Mouse (Mus musculus): ENCODE measurements around the gene Ccdc194. TPM values are rescaled to one million over a fixed set of nuclear protein-coding genes. Genes with fewer than 3 reads are reported as not detected.

The Ccdc194 gene
- polyA plus RNA-seq, 1 experiment from 2014 or later: 0.32 TPM

DNA sequence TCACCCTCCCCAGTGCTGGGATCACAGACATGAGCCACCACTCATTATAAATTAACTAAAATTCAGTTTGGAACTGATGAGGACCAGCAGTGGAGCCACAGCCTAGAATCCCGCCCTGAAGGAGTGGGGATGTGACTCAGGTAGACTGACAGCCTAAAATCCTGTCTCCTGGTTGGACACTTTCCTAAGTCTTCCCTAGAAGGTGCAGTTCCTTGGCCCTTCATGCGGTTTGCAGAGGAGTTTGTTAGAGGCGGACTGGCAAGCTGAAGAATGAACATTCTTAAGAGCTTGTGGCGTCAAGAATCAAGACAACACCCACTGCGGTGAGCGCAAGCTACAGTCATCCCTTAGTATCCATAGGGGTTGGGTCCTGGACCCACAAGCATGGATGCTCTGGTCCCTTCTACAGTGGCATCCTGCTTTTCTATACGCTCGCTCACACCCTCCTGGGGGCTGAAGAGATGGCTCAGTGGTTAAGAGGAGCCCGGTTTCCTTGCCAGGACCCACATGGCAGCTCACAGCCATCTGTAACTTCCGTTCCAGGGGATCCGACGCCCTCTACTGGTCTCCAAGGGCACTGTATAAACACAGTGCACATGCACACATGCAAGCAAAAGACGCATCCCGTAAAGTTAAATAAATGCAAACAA lies 48.2 kb downstream of the Ccdc194 start:
- peak overlapping the region; percentile 83 for H3K4me2 ChIP-seq (ENCODE audit: low read depth, low read length)
- no peak overlapping the region for H3K27ac ChIP-seq (ENCODE audit: low read length)
- no peaks in the 10 kb centered on the region for H3K36me3 ChIP-seq (ENCODE audit: control insufficient read depth, insufficient read depth, low read length)
- H3K4me1 ChIP-seq (ENCODE audit: control insufficient read depth, insufficient read depth, low read length): peaks cover 4% of the 10 kb centered on the region
- H3K27me3 ChIP-seq (ENCODE audit: control insufficient read depth, insufficient read depth, low read length): no peaks in the 10 kb centered on the region
- peak overlapping the region; percentile 62 for H3K4me3 ChIP-seq (replicated peaks; ENCODE audit: low read length)
- peak overlapping the region; percentile 84 for H3K9ac ChIP-seq (ENCODE audit: low read length)
- H3K9me3 ChIP-seq (replicated peaks; ENCODE audit: control insufficient read depth, low read length): no peaks in the 10 kb centered on the region
- ATAC-seq (ENCODE audit: insufficient read depth, low FRiP score): no peak
- 55% methylated on average over 14 of the region's 14 CpGs for WGBS

DNA sequence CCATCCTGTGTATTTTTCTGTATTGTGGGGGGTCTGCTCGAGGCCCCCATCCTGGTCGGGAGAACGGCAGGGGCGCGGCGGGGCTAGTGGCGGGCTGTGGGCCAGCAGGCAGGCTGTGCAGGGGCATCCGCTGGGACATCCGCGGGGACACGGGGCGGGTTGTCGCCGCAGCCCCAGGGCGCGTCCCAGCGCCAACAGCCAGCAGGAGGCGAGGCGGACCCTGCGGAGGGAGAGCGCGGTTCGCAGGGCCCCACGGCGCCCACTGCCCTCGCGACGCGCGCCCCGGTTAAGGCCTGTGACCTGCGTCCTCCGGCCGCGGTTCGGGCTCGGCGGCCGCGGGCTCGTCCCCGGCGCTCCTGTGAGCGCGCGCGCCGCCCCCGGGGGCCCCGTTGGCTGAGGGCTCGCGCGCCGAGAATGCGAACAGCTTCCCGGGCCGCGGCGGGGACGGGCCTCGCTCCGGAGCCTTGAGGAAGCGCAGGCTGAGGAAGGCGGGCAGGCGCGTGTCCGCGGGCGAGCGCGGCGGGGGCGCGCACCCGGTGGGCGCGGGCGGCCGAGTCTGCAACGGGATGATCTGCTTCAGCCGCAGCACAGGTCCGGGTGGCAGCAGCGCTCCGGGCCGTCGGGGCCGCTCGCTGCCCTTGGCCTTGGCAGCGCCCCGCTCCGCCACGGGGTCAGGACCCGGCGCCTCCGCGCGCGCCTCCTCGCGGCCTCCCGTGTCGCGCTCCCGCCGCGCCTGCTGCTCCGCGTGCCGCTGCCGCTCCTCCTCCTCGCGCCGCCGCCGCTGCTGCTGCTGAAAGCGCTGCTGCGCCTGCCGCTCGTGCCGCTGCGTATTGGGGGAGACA lies 49.2 kb downstream of the Ccdc194 start:
- no peaks in the 10 kb centered on the region for H3K9me3 ChIP-seq (replicated peaks; ENCODE audit: control insufficient read depth, low read length)
- under 1% methylated on average over 115 of the region's 121 CpGs for whole genome bisulfite sequencing
- ATAC-seq (ENCODE audit: insufficient read depth, low FRiP score): peak; percentile 82
- no peaks in the 10 kb centered on the region for H3K27me3 ChIP-seq (ENCODE audit: control insufficient read depth, insufficient read depth, low read length)
- H3K36me3 ChIP-seq (ENCODE audit: control insufficient read depth, insufficient read depth, low read length): no peaks in the 10 kb centered on the region
- peak overlapping the region; percentile 84 for H3K9ac ChIP-seq (ENCODE audit: low read length)
- peak overlapping the region; percentile 77 for H3K27ac ChIP-seq (ENCODE audit: low read length)
- peaks cover 4% of the 10 kb centered on the region for H3K4me1 ChIP-seq (ENCODE audit: control insufficient read depth, insufficient read depth, low read length)
- H3K4me3 ChIP-seq (replicated peaks; ENCODE audit: low read length): peak overlapping the region; percentile 62
- H3K4me2 ChIP-seq (ENCODE audit: low read depth, low read length): peak overlapping the region; percentile 83

DNA sequence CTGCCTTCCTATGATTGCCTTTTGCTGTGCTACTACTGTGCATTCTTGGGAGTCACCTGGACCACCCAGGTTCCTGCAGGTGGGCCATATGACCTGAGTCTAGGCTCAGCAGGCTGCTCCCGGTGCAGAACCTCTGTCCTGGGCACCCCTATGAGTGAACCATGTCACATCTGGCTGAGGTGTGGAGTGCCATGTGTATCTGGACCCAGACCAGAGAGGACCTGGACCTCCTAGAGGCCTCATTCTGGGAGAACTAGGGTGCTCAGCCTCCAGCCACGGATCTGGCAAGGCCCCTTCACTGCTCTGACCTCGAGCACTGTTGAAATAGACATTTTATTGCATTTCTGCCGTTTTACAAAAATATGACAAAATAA lies 49.8 kb downstream of the Ccdc194 start:
- Histone ChIP-seq H3K27ac (ENCODE audit: low read length) (peak overlapping the region; percentile 77; the same call in 1 of the 2 replicates), H3K27me3 (ENCODE audit: control insufficient read depth, insufficient read depth, low read length) (no peaks in the 10 kb centered on the region), H3K4me1 (ENCODE audit: control insufficient read depth, insufficient read depth, low read length) (peaks cover 4% of the 10 kb centered on the region), H3K9me3 (replicated peaks; ENCODE audit: control insufficient read depth, low read length) (no peaks in the 10 kb centered on the region), H3K36me3 (ENCODE audit: control insufficient read depth, insufficient read depth, low read length) (no peaks in the 10 kb centered on the region), H3K9ac (ENCODE audit: low read length) (peak overlapping the region; percentile 84), H3K4me3 (replicated peaks; ENCODE audit: low read length) (peak overlapping the region; percentile 62), H3K4me2 (ENCODE audit: low read depth, low read length) (peak overlapping the region; percentile 83)
- 21% methylated on average over 4 of the region's 4 CpGs for WGBS
- ATAC-seq (ENCODE audit: insufficient read depth, low FRiP score): no peak

DNA sequence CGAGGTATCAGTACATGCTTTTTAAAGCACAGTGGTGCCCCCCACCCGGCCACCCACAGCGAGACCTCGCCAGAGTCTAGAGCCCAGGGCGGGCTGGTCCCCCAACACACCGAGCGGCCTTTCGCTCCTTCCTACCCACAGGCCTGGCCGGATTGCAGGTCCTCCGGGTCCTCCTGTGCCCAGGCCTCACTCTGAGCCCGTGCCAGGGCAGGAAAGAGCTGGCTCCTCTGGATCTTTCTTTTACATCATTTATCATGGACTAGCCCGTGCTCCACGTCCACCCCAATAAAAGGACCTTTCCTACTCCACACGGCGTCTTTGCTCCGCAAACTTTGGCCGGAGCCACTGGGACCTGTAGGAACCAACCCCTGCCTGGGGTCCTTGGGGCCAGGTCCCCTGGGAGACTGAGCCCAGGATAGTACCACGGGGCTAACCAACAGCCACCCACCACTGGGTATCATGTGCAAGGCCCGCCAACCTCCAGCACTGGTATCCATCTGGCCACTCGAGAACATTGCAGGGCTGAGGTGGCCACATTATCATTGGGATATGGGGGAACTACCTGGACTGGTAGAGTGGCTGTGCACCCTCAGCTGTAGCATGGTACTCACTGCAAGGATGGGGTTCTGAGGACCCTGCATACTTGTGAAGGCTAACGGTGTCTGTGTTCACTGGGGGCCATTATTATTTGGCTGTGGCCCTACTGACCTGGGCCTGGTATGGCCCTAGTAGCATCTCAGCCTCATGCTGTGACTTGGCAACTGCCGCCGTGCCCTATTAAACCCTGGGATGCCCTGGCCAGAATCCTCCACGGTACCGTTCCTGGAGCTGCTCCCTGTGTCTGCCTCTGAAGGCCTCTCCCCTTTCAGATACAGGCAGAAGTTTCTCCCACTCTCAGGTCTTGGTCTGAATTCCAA lies 50.5 kb downstream of the Ccdc194 start:
- no peak for ATAC-seq (ENCODE audit: insufficient read depth, low FRiP score)
- Histone ChIP-seq H3K4me3 (replicated peaks; ENCODE audit: low read length) (no peak overlapping the region), H3K27me3 (ENCODE audit: control insufficient read depth, insufficient read depth, low read length) (no peaks in the 10 kb centered on the region), H3K9me3 (replicated peaks; ENCODE audit: control insufficient read depth, low read length) (no peaks in the 10 kb centered on the region), H3K36me3 (ENCODE audit: control insufficient read depth, insufficient read depth, low read length) (no peaks in the 10 kb centered on the region), H3K4me2 (ENCODE audit: low read depth, low read length) (no peak overlapping the region), H3K4me1 (ENCODE audit: control insufficient read depth, insufficient read depth, low read length) (peaks cover 10% of the 10 kb centered on the region), H3K27ac (ENCODE audit: low read length) (no peak overlapping the region), H3K9ac (ENCODE audit: low read length) (peak overlapping the region; percentile 84; the same call in 1 of the 2 replicates)
- WGBS: 89% methylated on average over 25 of the region's 25 CpGs

DNA sequence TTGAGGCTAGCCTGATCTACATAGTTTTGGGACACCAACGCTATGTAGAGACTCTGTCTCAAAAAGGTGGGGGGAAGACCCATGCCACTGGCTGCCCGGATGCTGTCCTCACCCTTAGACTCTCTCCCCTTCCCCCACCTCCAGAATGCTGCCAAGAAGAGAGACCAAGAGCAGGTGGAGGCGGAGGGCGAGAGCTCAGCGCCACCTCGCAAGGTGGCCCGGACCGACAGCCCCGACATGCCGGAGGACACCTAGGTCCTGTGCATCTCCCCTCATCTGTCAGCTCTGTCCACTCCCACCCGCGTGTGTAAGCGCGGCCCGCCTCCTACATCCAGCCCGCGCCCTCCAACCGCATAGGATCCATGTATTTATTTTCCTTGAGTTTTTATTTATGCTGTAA lies 51.2 kb downstream of the Ccdc194 start:
- ATAC-seq (ENCODE audit: insufficient read depth, low FRiP score): no peak
- Histone ChIP-seq H3K27me3 (ENCODE audit: control insufficient read depth, insufficient read depth, low read length) (no peaks in the 10 kb centered on the region), H3K27ac (ENCODE audit: low read length) (no peak overlapping the region), H3K9me3 (replicated peaks; ENCODE audit: control insufficient read depth, low read length) (no peaks in the 10 kb centered on the region), H3K4me2 (ENCODE audit: low read depth, low read length) (no peak overlapping the region), H3K4me1 (ENCODE audit: control insufficient read depth, insufficient read depth, low read length) (peaks cover 15% of the 10 kb centered on the region), H3K4me3 (replicated peaks; ENCODE audit: low read length) (no peak overlapping the region), H3K36me3 (ENCODE audit: control insufficient read depth, insufficient read depth, low read length) (no peaks in the 10 kb centered on the region), H3K9ac (ENCODE audit: low read length) (no peak overlapping the region)
- 95% methylated on average over 18 of the region's 18 CpGs for WGBS

DNA sequence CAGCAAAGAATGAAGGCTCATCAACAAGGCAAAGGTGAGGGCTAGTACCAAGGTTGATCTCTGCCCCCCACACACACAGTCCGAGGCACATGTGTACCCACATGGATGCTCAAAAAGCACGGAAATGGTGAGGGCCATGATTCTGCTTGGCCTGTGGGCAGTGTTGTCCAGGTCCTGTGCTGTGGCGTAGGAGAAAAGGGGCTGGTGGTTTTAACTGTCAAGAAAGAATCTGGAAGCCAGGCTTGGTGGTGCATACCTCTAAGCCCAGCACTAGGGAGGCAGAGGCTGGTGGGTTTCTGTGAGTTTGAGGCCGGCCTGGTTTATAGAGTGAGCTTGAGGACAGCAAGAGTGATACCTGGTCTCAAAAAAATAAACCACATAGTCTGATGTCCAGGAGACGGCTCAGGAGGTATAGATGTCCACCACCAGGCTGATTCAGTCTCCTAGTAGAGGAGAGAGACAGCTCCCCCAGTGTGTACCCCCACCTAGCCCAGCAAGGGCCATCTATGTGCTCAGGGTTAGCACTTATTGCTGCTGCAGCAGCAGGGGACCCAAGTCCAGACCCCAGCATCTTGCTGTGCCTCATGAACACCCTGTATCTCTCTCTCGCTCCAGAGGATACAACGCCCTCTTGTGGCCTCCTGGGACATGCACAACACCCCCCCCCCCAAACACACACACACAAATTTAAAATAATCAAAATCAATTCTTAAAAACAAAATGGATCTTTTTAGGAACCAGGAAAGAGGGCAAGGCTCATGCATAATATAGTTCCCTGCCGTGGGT lies 52.7 kb downstream of the Ccdc194 start:
- H3K27me3 ChIP-seq (ENCODE audit: control insufficient read depth, insufficient read depth, low read length): no peaks in the 10 kb centered on the region
- no peak overlapping the region for H3K4me3 ChIP-seq (replicated peaks; ENCODE audit: low read length)
- H3K27ac ChIP-seq (ENCODE audit: low read length): no peak overlapping the region
- H3K9me3 ChIP-seq (replicated peaks; ENCODE audit: control insufficient read depth, low read length): no peaks in the 10 kb centered on the region
- 87% methylated on average over 8 of the region's 8 CpGs for WGBS
- H3K4me2 ChIP-seq (ENCODE audit: low read depth, low read length): no peak overlapping the region
- H3K9ac ChIP-seq (ENCODE audit: low read length): no peak overlapping the region
- H3K36me3 ChIP-seq (ENCODE audit: control insufficient read depth, insufficient read depth, low read length): no peaks in the 10 kb centered on the region
- peaks cover 15% of the 10 kb centered on the region for H3K4me1 ChIP-seq (ENCODE audit: control insufficient read depth, insufficient read depth, low read length)
- ATAC-seq (ENCODE audit: insufficient read depth, low FRiP score): no peak

DNA sequence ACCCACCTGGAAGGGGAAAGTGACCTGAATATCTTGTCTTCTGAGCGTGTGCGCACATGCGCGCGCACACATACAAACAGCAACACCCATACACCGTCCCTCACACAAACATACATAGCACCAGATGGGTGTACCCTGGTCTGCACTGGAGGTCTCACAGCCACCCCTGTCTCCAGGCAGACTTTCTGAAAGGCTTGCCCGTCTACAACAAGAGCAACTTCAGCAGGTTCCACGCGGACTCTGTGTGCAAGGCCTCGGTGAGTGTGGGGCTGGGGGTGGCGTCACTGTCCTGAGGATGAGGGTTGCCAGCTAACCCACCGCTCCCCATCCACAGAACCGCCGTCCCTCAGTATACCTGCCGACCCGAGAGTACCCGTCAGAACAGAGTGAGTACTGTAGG lies 53.6 kb downstream of the Ccdc194 start:
- H3K36me3 ChIP-seq (ENCODE audit: control insufficient read depth, insufficient read depth, low read length): no peaks in the 10 kb centered on the region

DNA sequence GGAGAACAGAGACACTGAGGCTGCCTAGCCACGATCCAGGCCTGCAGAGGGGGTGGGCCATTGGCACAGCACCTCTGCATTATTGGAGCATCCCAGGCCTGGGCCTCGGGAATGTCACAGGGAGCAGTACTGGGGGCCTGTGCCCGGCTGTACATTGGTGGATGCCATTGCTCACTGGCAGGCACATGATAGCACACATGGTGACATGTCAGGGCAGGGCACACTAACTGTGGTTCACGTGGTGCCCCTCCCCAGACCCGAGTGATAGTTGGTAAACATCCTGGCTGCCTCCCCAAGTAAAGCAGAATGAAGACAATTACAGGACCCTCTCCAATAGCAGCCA lies 54.6 kb downstream of the Ccdc194 start:
- H3K9me3 ChIP-seq (replicated peaks; ENCODE audit: control insufficient read depth, low read length): no peaks in the 10 kb centered on the region
- 73% methylated on average over 5 of the region's 5 CpGs for WGBS
- no peak overlapping the region for H3K4me2 ChIP-seq (ENCODE audit: low read depth, low read length)
- peaks cover 15% of the 10 kb centered on the region for H3K4me1 ChIP-seq (ENCODE audit: control insufficient read depth, insufficient read depth, low read length)
- no peak overlapping the region for H3K4me3 ChIP-seq (replicated peaks; ENCODE audit: low read length)
- no peak overlapping the region for H3K27ac ChIP-seq (ENCODE audit: low read length)
- ATAC-seq (ENCODE audit: insufficient read depth, low FRiP score): no peak
- H3K27me3 ChIP-seq (ENCODE audit: control insufficient read depth, insufficient read depth, low read length): no peaks in the 10 kb centered on the region
- H3K36me3 ChIP-seq (ENCODE audit: control insufficient read depth, insufficient read depth, low read length): no peaks in the 10 kb centered on the region
- no peak overlapping the region for H3K9ac ChIP-seq (ENCODE audit: low read length)

More for the DNA sequence above, 53.6 kb downstream of the Ccdc194 start:
- H3K4me3 ChIP-seq (replicated peaks; ENCODE audit: low read length): no peak overlapping the region
- no peak overlapping the region for H3K4me2 ChIP-seq (ENCODE audit: low read depth, low read length)
- H3K4me1 ChIP-seq (ENCODE audit: control insufficient read depth, insufficient read depth, low read length): peaks cover 15% of the 10 kb centered on the region
- no peak overlapping the region for H3K9ac ChIP-seq (ENCODE audit: low read length)
- H3K27ac ChIP-seq (ENCODE audit: low read length): no peak overlapping the region
- no peak for ATAC-seq (ENCODE audit: insufficient read depth, low FRiP score)
- no peaks in the 10 kb centered on the region for H3K9me3 ChIP-seq (replicated peaks; ENCODE audit: control insufficient read depth, low read length)
- WGBS: 94% methylated on average over 17 of the region's 17 CpGs
- no peaks in the 10 kb centered on the region for H3K27me3 ChIP-seq (ENCODE audit: control insufficient read depth, insufficient read depth, low read length)
